Mouse (Mus musculus) Muller cell, postnatal 12 days (primary cell): Measurements from ENCODE around the gene Ethe1.
"Not testable (repeated sequence)": the region's sequence is repeated elsewhere in the genome, so short reads cannot be mapped to it uniquely, and the experiment has no call there.

Experiments used
- DNase-seq: peaks from one replicate; pipeline ENCODE4 v3.0.0-alpha.2; 2015; ENCODE audit errors: inconsistent ontology term

Gene Ethe1

GRCm38 (mm10) chr7:24611709-24612108 lies 24.4 kb downstream of the Ethe1 start:
- DNase-seq = no peak

- DNase-seq = no peak
Measured at GRCm38 (mm10) chr7:24612308-24612910, 25.1 kb downstream of the Ethe1 start.

- no peak for DNase-seq
Measured at GRCm38 (mm10) chr7:24614816-24615215, 27.5 kb downstream of the Ethe1 start.

GRCm38 (mm10) chr7:24617763-24618162 lies 30.4 kb downstream of the Ethe1 start:
- DNase-seq = no peak

GRCm38 (mm10) chr7:24618374-24618773 lies 31.0 kb downstream of the Ethe1 start:
- DNase-seq = not testable (repeated sequence)

- DNase-seq = no peak
Measured at GRCm38 (mm10) chr7:24619671-24620397, 32.5 kb downstream of the Ethe1 start.

- DNase-seq = no peak
Measured at GRCm38 (mm10) chr7:24621193-24621592, 33.9 kb downstream of the Ethe1 start.

GRCm38 (mm10) chr7:24622967-24623366 lies 35.6 kb downstream of the Ethe1 start:
- no peak for DNase-seq

- peak; percentile 83 for DNase-seq
Measured at GRCm38 (mm10) chr7:24628685-24629610, 41.6 kb downstream of the Ethe1 start.

- no peak for DNase-seq
Measured at GRCm38 (mm10) chr7:24629672-24630071, 42.3 kb downstream of the Ethe1 start.

GRCm38 (mm10) chr7:24630116-24630880 lies 43.0 kb downstream of the Ethe1 start:
- DNase-seq = no peak

- no peak for DNase-seq
Measured at GRCm38 (mm10) chr7:24636264-24636663, 48.9 kb downstream of the Ethe1 start, which contains the start of gene Lypd3. Lypd3 (plus strand) TSS chr7:24636550.

- no peak for DNase-seq
Measured at GRCm38 (mm10) chr7:24637046-24637445, 49.7 kb downstream of the Ethe1 start.

- peak; percentile 14 for DNase-seq
Measured at GRCm38 (mm10) chr7:24638026-24638856, 50.9 kb downstream of the Ethe1 start.

GRCm38 (mm10) chr7:24640450-24640849 lies 53.1 kb downstream of the Ethe1 start:
- DNase-seq = no peak

GRCm38 (mm10) chr7:24642491-24642890 lies 55.1 kb downstream of the Ethe1 start:
- DNase-seq = no peak

- no peak for DNase-seq
Measured at GRCm38 (mm10) chr7:24644492-24644891, 57.1 kb downstream of the Ethe1 start.

GRCm38 (mm10) chr7:24644996-24645395 lies 57.7 kb downstream of the Ethe1 start:
- DNase-seq = no peak

GRCm38 (mm10) chr7:24646486-24646885 lies 59.1 kb downstream of the Ethe1 start:
- DNase-seq = peak; percentile 7

GRCm38 (mm10) chr7:24653681-24654080 lies 66.3 kb downstream of the Ethe1 start:
- peak; percentile 12 for DNase-seq
